Mouse (Mus musculus) embryonic facial prominence, embryonic 14.5 days (tissue): ENCODE measurements around the gene Ugt1a1. TPM values are rescaled to one million over a fixed set of nuclear protein-coding genes. Genes with fewer than 3 reads are reported as not detected.
"Not testable (repeated sequence)": the region's sequence is repeated elsewhere in the genome, so short reads cannot be mapped to it uniquely, and the experiment has no call there.

Experiments
- ATAC-seq: fragments of 200-750 bp; cut with Nextera tagmentation; 2 replicates; pipeline ENCODE4 v1.8.0; 2017; ENCODE audit warnings: low read depth, moderate number of reproducible peaks, moderate TSS enrichment
- DNase-seq: peaks from one replicate; pipeline ENCODE4 v3.0.0-alpha.2; 2015; ENCODE audit warnings: low spot score
- H3K27ac ChIP-seq: fragments of 300-500 bp; sonication (generic); replicated peaks from 2 replicates; pipeline ENCODE4 v1.5.1; 2014; ENCODE audit warnings: low read depth, mild to moderate bottlenecking, low read length, moderate library complexity
- H3K27me3 ChIP-seq: fragments of 300-500 bp; sonication (generic); replicated peaks from 2 replicates; pipeline ENCODE4 v1.6.1; 2014; ENCODE audit warnings: low read length; ENCODE audit not compliant: control insufficient read depth, insufficient read depth
- H3K36me3 ChIP-seq: fragments of 300-500 bp; sonication (generic); 2 replicates; pipeline ENCODE4 v1.6.1; 2014; ENCODE audit warnings: low read length, mixed read lengths; ENCODE audit not compliant: control insufficient read depth, insufficient read depth
- H3K4me1 ChIP-seq: fragments of 300-500 bp; sonication (generic); 2 replicates; pipeline ENCODE4 v1.6.1; 2014; ENCODE audit warnings: antibody characterized with exemption, low read length; ENCODE audit not compliant: control insufficient read depth, insufficient read depth
- H3K4me2 ChIP-seq: fragments of 300-500 bp; sonication (generic); 2 replicates; pipeline ENCODE4 v1.6.1; 2014; ENCODE audit warnings: low read depth, mild to moderate bottlenecking, low read length, moderate library complexity, mixed read lengths
- H3K4me3 ChIP-seq: fragments of 300-500 bp; sonication (generic); 2 replicates; pipeline ENCODE4 v1.5.1; 2014; ENCODE audit warnings: low read depth, mild to moderate bottlenecking, low read length
- H3K9ac ChIP-seq: fragments of 300-500 bp; sonication (generic); 2 replicates; pipeline ENCODE4 v1.6.1; 2014; ENCODE audit warnings: low read depth, mild to moderate bottlenecking, low read length, moderate library complexity, mixed read lengths
- H3K9me3 ChIP-seq: fragments of 300-500 bp; sonication (generic); 2 replicates; pipeline ENCODE4 v1.6.1; 2016; ENCODE audit warnings: low read length; ENCODE audit not compliant: control insufficient read depth
- WGBS: fragments of 180-500 bp; shearing (Covaris S2); extraction: QIAGEN DNeasy Blood & Tissue Kit; methylation state at CpG from one replicate; pipeline ENCODE4 v1.1.7; 2014; 5-methylcytosine and 5-hydroxymethylcytosine counted together
- polyA plus RNA-seq: library from polyadenylated mRNA; unstranded; fragments of >200 nt; fragmentation: Nextera tagmentation; extraction: Ambion mirVana; gene quantifications from 2 replicates; pipeline ENCODE4 v1.2.1, GENCODE M21; 2014

Ugt1a1 gene
- polyA plus RNA-seq, 1 experiment from 2014 or later: 0.93 TPM

GRCm38 (mm10) chr1:88223011-88223515, 11.3 kb downstream of the Ugt1a1 start:
- ATAC-seq, DNase-seq: not testable (repeated sequence)

GRCm38 (mm10) chr1:88223591-88223990, 11.8 kb downstream of the Ugt1a1 start:
- DNase-seq: no peak
- WGBS: 43% methylated on average over 1 of the region's 1 CpGs

More at GRCm38 (mm10) chr1:88223011-88223515, 11.3 kb downstream of the Ugt1a1 start:
- not testable (repeated sequence) for H3K27me3 ChIP-seq, H3K9ac ChIP-seq, H3K36me3 ChIP-seq, H3K27ac ChIP-seq, H3K4me3 ChIP-seq, H3K4me1 ChIP-seq, H3K4me2 ChIP-seq
- peaks cover 34% of the 10 kb centered on the region for H3K9me3 ChIP-seq

GRCm38 (mm10) chr1:88224029-88224776, 12.4 kb downstream of the Ugt1a1 start:
- ATAC-seq (no peak), DNase-seq (no peak)
- WGBS: 69% methylated on average over 2 of the region's 2 CpGs
- no peaks in the 10 kb centered on the region for H3K27me3 ChIP-seq
- H3K9me3 ChIP-seq: peaks cover 45% of the 10 kb centered on the region
- H3K4me2 ChIP-seq: no peak overlapping the region
- H3K27ac ChIP-seq: no peak overlapping the region
- H3K4me1 ChIP-seq: no peaks in the 10 kb centered on the region
- H3K9ac ChIP-seq: no peak overlapping the region
- no peak overlapping the region for H3K4me3 ChIP-seq
- H3K36me3 ChIP-seq: no peaks in the 10 kb centered on the region

More at GRCm38 (mm10) chr1:88223591-88223990, 11.8 kb downstream of the Ugt1a1 start:
- Histone ChIP-seq H3K9ac (no peak overlapping the region), H3K27ac (no peak overlapping the region), H3K4me1 (no peaks in the 10 kb centered on the region), H3K9me3 (peaks cover 39% of the 10 kb centered on the region), H3K4me2 (no peak overlapping the region), H3K36me3 (no peaks in the 10 kb centered on the region), H3K27me3 (no peaks in the 10 kb centered on the region), H3K4me3 (no peak overlapping the region)
- ATAC-seq: no peak

GRCm38 (mm10) chr1:88225301-88225700, 13.5 kb downstream of the Ugt1a1 start:
- not testable (repeated sequence) for DNase-seq, H3K4me3 ChIP-seq, H3K27me3 ChIP-seq, H3K4me2 ChIP-seq, H3K4me1 ChIP-seq, ATAC-seq, H3K27ac ChIP-seq, H3K36me3 ChIP-seq, H3K9ac ChIP-seq
- H3K9me3 ChIP-seq: peaks cover 56% of the 10 kb centered on the region
- WGBS: 36% methylated on average over 2 of the region's 2 CpGs

- no peak overlapping the region for H3K4me2 ChIP-seq
- no peaks in the 10 kb centered on the region for H3K36me3 ChIP-seq
- DNase-seq: no peak
- no peaks in the 10 kb centered on the region for H3K4me1 ChIP-seq
- H3K9ac ChIP-seq: no peak overlapping the region
- peaks cover 60% of the 10 kb centered on the region for H3K9me3 ChIP-seq
- no peak overlapping the region for H3K4me3 ChIP-seq
- H3K27ac ChIP-seq: no peak overlapping the region
- no peak for ATAC-seq
- no peaks in the 10 kb centered on the region for H3K27me3 ChIP-seq
These were observed 14.0 kb downstream of the Ugt1a1 start for GRCm38 (mm10) chr1:88225741-88226140.

GRCm38 (mm10) chr1:88226670-88227379, 15.1 kb downstream of the Ugt1a1 start, which contains the start of gene Mroh2a:
Gene Mroh2a, plus strand, starts transcription at chr1:88226986.
- no peak within 1 kb of the TSS for H3K4me2 ChIP-seq
- no peaks in the 10 kb centered on the region for H3K36me3 ChIP-seq
- ATAC-seq: no peak
- H3K9ac ChIP-seq: no peak within 1 kb of the TSS
- no peak for DNase-seq
- no peaks in the 10 kb centered on the region for H3K4me1 ChIP-seq
- 56% methylated on average over 5 of the region's 5 CpGs for WGBS
- H3K9me3 ChIP-seq: peaks cover 71% of the 10 kb centered on the region
- H3K27me3 ChIP-seq: no peaks in the 10 kb centered on the region
- no peak within 1 kb of the TSS for H3K27ac ChIP-seq
- no peak within 1 kb of the TSS for H3K4me3 ChIP-seq

GRCm38 (mm10) chr1:88227482-88227881, 15.7 kb downstream of the Ugt1a1 start:
- no peaks in the 10 kb centered on the region for H3K36me3 ChIP-seq
- H3K4me1 ChIP-seq: no peaks in the 10 kb centered on the region
- H3K4me2 ChIP-seq: no peak overlapping the region
- no peak for ATAC-seq
- no peaks in the 10 kb centered on the region for H3K27me3 ChIP-seq
- no peak for DNase-seq
- H3K9ac ChIP-seq: no peak overlapping the region
- H3K9me3 ChIP-seq: peaks cover 73% of the 10 kb centered on the region
- H3K27ac ChIP-seq: no peak overlapping the region
- 56% methylated on average over 2 of the region's 2 CpGs for WGBS
- H3K4me3 ChIP-seq: no peak overlapping the region

- DNase-seq (no peak), ATAC-seq (no peak)
- Histone ChIP-seq H3K27ac (no peak overlapping the region), H3K4me3 (no peak overlapping the region), H3K4me1 (no peaks in the 10 kb centered on the region), H3K9ac (no peak overlapping the region), H3K27me3 (no peaks in the 10 kb centered on the region), H3K4me2 (no peak overlapping the region), H3K9me3 (peaks cover 79% of the 10 kb centered on the region), H3K36me3 (no peaks in the 10 kb centered on the region)
- 68% methylated on average over 7 of the region's 7 CpGs for WGBS
These were observed 16.4 kb downstream of the Ugt1a1 start for GRCm38 (mm10) chr1:88228121-88228520.
